Comparison of ENCODE assay signal across 7 mouse cellular contexts in the genomic region with DNA sequence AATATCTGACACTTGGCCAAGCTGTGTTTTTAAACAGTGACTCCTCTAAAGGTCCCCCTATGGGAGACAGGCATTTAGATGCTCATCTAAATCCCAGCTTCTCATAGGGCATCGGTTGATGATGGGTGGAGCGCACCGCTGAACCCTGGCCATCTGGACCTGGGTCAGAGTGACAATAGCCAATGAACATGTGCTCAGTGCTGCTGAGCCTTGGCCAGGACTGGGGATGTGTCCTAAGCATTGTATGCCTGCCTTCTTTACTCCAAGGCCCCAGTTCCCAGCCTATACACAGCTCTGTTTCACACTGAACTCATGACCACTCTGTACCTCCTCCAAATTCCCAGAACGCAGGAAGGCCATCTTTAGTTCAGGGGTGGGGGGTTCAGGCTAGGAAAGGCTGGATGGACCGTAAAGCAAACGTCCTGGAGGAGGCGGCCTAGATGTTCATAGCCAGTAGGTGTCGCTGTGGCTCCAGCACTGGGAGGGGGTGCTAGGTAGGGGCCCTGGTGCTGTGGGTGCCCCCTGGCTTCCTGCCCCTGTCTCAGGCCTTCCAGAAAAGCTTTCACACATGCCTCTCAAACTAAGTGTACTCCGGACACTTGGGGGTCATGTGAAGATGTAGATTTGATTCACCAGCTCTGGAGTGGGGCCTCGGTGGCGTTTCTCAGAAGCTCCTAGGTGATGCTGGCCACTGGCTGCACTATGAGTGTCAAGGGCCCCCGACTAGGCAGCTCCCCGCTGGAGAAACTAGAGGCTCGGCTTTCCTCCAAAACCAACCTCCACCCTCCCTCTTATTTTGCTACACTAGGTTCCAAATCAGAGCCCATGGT.
DNase-seq lines count a peak whose midpoint lies in the region; ATAC-seq lines count a peak whose summit lies in the region.

No protein-coding gene starts in this region.

- H3K4me3 ChIP-seq in embryonic facial prominence, embryonic 11.5 days (ENCODE audit: low read depth, low read length), result no peak overlapping the region

- H3K9ac ChIP-seq in embryonic facial prominence, embryonic 11.5 days (replicated peaks; ENCODE audit: low read length), result no peak overlapping the region

- H3K27ac ChIP-seq in embryonic facial prominence, embryonic 11.5 days (replicated peaks; ENCODE audit: low read depth, low read length), result no peak overlapping the region

- peak; percentile 63; the same call in 1 of the 2 replicates for ATAC-seq in embryonic facial prominence, embryonic 11.5 days (replicated peaks; ENCODE audit: insufficient number of reproducible peaks, low FRiP score, low TSS enrichment, low read depth)

- no peaks in the 10 kb centered on the region for H3K36me3 ChIP-seq in embryonic facial prominence, embryonic 11.5 days (replicated peaks; ENCODE audit: control insufficient read depth, insufficient read depth, low read depth, low read length)

- H3K4me1 ChIP-seq in embryonic facial prominence, embryonic 11.5 days (ENCODE audit: control insufficient read depth, insufficient read depth, low read length), result no peaks in the 10 kb centered on the region

- intact Hi-C loops in heart, postnatal 14 days (cut with DNase I), result loop anchor here (1.0 to 10.0 kb wide), 4 partner anchors 94 to 351 kb away; no protein-coding TSS in a partner anchor

- no peak overlapping the region for H3K4me2 ChIP-seq in embryonic facial prominence, embryonic 11.5 days (ENCODE audit: low read depth, low read length)

- WGBS in embryonic facial prominence, embryonic 11.5 days, result 21% methylated on average over 14 of the region's 14 CpGs

- H3K9me3 ChIP-seq in embryonic facial prominence, embryonic 11.5 days (replicated peaks; ENCODE audit: control insufficient read depth, low read length), result no peaks in the 10 kb centered on the region

- DNase-seq in ES-CJ7 (ENCODE audit: low read depth, low spot score) (peak; percentile 82), adipocyte (ENCODE audit: low spot score) (peak; percentile 26)
- DNase-seq in embryonic facial prominence, embryonic 11.5 days (ENCODE audit: low spot score), result peak; percentile 80
- DNase-seq in heart, postnatal 14 days, result peak; percentile 69 to 77
- DNase-seq in kidney, postnatal 4 days, result peak; percentile 80 to 81
- peak; percentile 74 for DNase-seq in lung, postnatal 10 days
- peak; percentile 66 for DNase-seq in right cerebral cortex, postnatal 14 days

- no peaks in the 10 kb centered on the region for H3K27me3 ChIP-seq in embryonic facial prominence, embryonic 11.5 days (ENCODE audit: control insufficient read depth, insufficient read depth, low read length)

Comparison
In these comparisons a context has a peak if more than half of its experiments do, and no peak if none do; other contexts are left out.
1. DNase-seq: peak in every context shown above with its lines; median percentile 82 in ES-CJ7; 80 in kidney, postnatal 4 days; 80 in embryonic facial prominence, embryonic 11.5 days; 74 in lung, postnatal 10 days; 73 in heart, postnatal 14 days; 66 in right cerebral cortex, postnatal 14 days; 26 in adipocyte.